Mouse (Mus musculus) WW6 (cell line): Measurements from ENCODE around the gene Gm5901.
"Not testable (repeated sequence)": the region's sequence is repeated elsewhere in the genome, so short reads cannot be mapped to it uniquely, and the experiment has no call there.

Experiments used
- DNase-seq: peaks from one replicate; pipeline ENCODE4 v3.0.0-alpha.2; 2013; ENCODE audit warnings: low read depth, low spot score

Gm5901 gene

GRCm38 (mm10) chr7:105374866-105375265 lies at the start of gene Gm5901:
Gene Gm5901, plus strand, starts transcription at chr7:105375038.
- DNase-seq, result no peak

GRCm38 (mm10) chr7:105325302-105325701 lies 49.5 kb upstream of the Gm5901 start:
- DNase-seq, result no peak

GRCm38 (mm10) chr7:105334004-105334403 lies 40.8 kb upstream of the Gm5901 start, which contains the start of gene Olfr690:
Gene Olfr690, minus strand, starts transcription at chr7:105334104.
- no peak for DNase-seq

- no peak for DNase-seq
Observed at GRCm38 (mm10) chr7:105342170-105342569, 32.7 kb upstream of the Gm5901 start, which contains the start of gene Olfr691. Gene Olfr691, minus strand, starts transcription at chr7:105342270.

DNA sequence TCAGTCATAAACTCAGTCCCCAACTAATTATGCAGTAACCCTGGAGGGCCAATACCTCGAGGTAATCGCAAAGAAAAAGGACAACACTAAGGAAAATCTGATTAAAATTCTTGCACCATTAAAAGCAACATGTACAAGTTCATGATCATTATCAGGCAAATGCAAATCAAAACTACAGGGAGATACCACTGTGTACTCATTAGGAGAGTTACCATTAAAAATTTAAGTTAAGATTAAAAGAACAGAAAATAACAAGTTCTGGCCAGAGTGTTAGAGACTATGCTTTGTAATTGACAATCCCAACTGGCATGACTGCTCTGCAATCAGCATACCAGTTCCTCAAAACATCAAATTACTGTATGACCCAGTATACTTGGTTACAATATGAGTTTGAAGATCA lies 32.1 kb upstream of the Gm5901 start:
- DNase-seq, result no peak

DNA sequence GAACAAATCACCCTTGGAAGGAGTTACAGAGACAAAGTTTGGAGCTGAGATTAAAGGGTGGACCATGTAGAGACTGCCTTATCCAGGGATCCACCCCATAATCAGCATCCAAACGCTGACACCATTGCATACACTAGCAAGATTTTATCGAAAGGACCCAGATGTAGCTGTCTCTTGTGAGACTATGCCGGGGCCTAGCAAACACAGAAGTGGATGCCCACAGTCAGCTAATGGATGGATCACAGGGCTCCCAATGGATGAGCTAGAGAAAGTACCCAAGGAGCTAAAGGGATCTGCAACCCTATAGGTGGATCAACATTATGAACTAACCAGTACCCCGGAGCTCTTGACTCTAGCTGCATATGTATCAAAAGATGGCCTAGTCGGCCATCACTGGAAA lies 18.8 kb upstream of the Gm5901 start:
- DNase-seq, result not testable (repeated sequence)

GRCm38 (mm10) chr7:105356487-105356886 lies 18.4 kb upstream of the Gm5901 start:
- DNase-seq, result not testable (repeated sequence)

GRCm38 (mm10) chr7:105361713-105362112 lies 13.1 kb upstream of the Gm5901 start:
- no peak for DNase-seq

GRCm38 (mm10) chr7:105367268-105367667 lies 7.6 kb upstream of the Gm5901 start:
- DNase-seq, result no peak

GRCm38 (mm10) chr7:105367930-105368329 lies 6.9 kb upstream of the Gm5901 start, which contains the start of gene Olfr692:
Gene Olfr692, plus strand, starts transcription at chr7:105368230.
- no peak for DNase-seq

DNA sequence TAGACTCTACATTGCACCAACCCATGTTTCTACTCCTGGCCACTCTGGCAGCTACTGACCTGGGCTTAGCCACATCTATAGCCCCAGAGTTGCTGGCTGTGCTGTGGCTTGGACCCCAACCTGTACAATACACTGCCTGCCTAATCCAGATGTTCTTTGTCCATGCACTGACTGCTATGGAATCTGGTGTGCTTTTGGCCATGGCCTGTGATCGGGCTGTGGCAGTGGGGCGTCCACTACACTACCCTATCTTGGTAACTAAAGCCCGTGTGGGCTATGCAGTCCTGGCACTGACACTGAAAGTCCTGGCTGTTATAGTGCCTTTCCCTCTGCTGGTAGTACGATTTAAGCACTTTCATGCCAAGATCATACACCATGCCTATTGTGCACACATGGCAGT lies 6.3 kb upstream of the Gm5901 start:
- no peak for DNase-seq

DNA sequence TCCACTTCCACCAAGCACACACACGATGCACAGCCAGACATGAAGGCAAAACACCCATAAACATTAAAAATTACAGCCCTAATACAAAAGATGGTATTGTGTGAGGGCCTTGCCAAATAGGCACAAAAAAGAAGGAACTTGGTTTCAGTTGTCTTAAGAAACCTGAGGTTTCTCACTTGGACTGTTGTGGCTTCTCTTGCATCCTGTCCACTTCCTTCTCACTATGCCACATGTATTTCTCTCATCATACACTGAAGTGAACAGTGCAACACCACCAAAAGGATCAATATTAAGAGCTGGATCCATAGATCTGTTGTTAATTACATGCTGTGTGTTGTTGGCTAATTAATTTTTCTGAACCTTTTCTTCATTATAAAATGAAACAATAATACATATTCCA lies 1.9 kb upstream of the Gm5901 start:
- DNase-seq, result no peak

- no peak for DNase-seq
Observed at GRCm38 (mm10) chr7:105373509-105373908, 1.3 kb upstream of the Gm5901 start.

- no peak for DNase-seq
Observed at GRCm38 (mm10) chr7:105373976-105374375, 862 bp upstream of the Gm5901 start.

DNA sequence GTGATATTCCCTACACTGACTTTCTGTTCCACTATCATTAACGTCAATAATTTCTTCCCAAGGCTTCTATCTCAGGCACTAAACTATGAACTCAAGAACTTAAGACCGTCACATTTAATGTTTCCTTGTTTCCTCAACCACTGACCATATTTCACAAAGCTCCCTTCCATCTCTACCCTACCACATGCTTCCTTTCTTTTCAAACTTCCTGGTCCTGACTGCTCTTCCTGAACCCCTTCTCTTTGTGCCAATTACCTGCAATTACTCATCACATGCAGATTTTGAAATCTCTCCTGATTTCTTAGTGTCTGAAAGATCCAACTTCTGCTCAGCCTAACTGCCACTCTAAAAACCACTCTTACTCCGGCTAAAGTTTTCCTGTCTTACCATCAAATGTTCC lies 5.5 kb downstream of the Gm5901 start:
- DNase-seq, result no peak

DNA sequence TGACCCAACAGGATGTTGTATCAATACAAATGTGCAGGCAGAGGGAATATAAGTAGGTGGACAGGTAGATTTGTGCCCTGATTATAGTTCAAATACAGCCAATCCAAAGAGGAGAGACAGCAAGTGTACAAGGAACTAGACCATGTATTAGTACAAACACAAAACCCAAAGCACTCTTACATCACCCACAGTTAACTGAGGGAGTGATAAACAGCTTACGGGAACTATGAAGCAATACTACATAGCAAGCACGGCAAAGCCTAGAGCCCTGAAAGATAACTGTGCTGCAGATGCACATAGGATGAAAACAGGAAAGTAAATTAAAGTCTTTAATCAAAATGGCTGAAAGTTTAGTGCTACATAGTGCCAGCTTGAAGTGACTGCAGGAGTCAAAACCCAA lies 12.9 kb downstream of the Gm5901 start:
- DNase-seq, result no peak

DNA sequence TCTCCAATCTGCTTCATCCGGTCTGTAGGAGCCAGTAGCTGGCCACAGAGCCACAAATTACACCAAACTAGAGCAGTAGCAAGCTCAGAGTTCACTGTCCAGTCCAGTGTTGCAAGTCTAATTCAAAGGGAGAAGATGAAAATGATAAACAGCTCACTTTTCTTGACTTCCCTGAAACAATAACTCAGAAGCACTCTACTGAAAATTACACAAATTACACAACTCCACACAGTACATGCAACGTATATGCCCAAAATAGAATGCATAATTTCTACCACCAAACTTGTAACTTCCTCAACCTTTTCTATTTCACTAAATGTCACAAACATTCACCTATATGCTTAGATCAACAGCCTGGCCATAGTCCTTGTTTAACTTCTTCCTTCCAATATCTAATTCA lies 15.4 kb downstream of the Gm5901 start:
- no peak for DNase-seq

GRCm38 (mm10) chr7:105394606-105395005 lies 19.8 kb downstream of the Gm5901 start:
- DNase-seq, result no peak

DNA sequence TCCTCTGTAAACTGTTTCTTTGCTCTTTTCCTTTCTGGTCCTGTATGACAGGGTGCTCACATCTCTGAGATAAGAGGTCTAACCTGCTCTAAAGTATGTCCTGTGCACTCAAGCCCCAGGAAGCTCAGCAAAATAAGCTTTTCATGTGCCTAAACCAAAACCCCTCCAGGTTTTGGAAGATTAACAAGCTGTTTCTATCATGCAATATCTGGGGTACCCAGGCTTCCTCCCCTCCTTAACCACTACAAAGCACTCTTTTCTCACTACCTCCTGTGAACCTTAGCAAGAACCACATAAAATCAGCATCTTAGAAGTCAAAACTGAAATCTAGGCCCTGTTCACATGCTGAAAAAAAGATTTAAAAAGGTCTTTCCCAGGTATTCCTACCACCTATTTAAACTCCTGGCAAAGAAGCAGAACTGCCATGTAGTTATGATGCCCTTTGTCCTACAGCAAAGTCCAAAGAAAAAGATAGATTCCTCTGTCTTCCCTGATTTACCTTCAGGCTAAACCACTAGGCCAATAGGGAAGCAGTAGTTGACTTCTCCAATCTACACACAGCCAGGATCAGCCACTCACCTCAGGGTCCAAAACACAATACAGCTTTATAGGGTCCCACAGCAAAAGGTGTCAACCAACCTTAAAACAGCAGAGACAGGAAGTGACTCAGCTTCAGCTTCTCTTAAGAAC lies 20.4 kb downstream of the Gm5901 start:
- no peak for DNase-seq

- DNase-seq, result no peak
Observed at GRCm38 (mm10) chr7:105396126-105396525, 21.3 kb downstream of the Gm5901 start.

- DNase-seq, result no peak
Observed at GRCm38 (mm10) chr7:105399058-105399934, 24.5 kb downstream of the Gm5901 start.

GRCm38 (mm10) chr7:105399935-105400624 lies 25.2 kb downstream of the Gm5901 start, which contains the start of gene Fam160a2:
Gene Fam160a2, minus strand, starts transcription at chr7:105400054.
- DNase-seq, result peak; percentile 97
